Mouse (Mus musculus) gonadal fat pad, adult 2 months (tissue): Measurements from ENCODE around the gene Scmh1. TPM values are rescaled to one million over a fixed set of nuclear protein-coding genes. Genes with fewer than 3 reads are reported as not detected.

ENCODE experiments used
- DNase-seq: peaks from one replicate; pipeline ENCODE4 v3.0.0-alpha.2; 2012; ENCODE audit warnings: low read depth
- polyA plus RNA-seq: library from polyadenylated mRNA; depleted of rRNA; stranded (reverse); fragments of >200 nt; gene quantifications from 2 replicates; pipeline ENCODE4 v1.2.3, GENCODE M21; 2012; rRNA removed

Scmh1 gene
- polyA plus RNA-seq, 1 experiment = 41.2 TPM

DNA sequence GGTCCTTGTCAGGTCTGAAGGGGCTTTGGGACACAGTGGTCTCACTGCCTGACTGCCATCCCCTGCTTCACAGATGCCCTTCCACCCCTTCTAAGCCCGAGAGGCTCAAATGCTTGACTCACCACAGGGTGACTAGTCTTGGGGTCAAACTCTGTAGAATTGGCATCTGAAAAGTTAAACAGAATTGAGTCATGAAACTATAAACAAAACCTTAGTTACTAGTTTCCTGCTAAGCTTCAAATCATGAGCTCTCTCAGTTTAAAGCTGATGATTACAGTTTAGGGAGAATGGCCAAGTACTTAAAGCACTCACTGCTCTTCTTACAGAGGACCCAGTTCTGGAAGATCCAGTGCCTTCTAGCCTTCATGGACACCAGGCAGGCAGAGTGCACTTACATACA is 139.8 kb downstream of the Scmh1 start:
- DNase-seq = no peak

DNA sequence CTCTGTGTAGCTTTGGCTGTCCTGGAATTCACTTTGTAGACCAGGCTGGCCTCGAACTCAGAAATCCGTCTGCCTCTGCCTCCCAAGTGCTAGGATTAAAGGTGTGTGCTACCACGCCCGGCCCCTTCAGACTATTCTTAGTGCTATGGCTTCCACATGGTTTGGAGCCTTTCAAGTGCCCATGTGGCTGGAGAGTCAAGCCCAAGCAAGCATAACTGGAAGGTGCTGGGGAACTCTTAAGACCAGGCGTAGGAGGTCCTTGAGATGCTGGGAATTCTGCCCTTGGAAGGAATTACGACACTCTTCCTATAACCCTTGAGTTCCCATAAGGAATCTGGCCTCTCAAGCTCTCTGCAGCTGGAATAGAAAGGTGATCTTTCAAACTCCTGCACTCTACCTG is 151.5 kb downstream of the Scmh1 start:
- peak; percentile 89 for DNase-seq

DNA sequence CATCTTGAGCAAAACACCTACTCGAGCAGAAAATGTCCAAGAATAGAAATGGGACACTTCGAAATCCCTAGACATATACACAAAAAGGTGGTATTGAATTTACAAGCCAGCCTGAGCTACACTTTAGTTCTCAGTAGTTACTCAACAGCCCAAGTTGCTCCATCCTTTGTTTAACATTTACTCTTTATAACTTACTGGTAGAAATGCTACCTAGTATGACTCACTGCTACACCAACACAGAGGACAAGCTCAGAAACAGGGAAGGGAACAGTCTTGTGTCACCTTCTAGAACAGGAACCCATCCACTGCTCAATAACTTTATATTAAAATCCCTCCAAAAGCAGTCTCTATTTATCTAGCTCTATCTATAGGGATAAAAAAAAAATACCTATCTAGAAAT is 160.6 kb downstream of the Scmh1 start:
- no peak for DNase-seq

DNA sequence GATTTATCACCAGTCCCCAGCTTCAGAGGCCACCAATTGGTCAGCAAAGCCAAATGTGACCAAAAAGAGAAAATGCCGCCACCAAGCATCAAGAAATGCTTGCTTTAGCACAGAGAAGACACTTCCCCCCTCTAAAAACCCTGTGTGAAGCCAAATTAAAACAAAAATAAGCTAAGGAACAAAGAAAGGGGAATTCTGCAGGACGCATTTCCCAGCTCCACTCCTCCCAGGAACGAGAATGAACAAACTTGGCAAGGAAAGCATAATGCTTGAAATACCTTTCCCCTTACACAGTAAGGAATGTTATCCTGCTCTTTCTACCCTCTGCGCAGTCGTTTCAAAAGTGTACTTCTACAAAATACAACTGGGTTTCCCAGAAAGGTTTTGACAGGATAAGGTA is 162.9 kb downstream of the Scmh1 start:
- no peak for DNase-seq

DNA sequence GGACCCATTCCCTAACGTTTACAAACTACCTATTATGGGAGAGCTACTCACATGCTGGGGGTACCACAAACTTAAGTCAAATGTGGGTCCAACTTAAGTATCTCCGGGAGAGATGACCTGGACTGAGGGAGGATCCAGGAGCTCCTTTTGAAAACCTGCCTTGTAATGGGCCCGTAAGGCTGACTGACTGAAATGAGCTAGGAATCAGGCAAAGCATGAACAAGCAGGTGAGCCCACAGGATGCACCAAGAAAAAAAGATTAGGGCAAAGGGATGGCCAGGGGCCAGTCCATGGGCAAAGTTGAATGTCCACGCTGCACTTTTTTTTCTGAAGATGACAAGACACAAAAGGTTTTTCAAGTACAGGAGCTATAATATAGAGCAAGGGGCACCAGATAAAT is 163.9 kb downstream of the Scmh1 start:
- no peak for DNase-seq

DNA sequence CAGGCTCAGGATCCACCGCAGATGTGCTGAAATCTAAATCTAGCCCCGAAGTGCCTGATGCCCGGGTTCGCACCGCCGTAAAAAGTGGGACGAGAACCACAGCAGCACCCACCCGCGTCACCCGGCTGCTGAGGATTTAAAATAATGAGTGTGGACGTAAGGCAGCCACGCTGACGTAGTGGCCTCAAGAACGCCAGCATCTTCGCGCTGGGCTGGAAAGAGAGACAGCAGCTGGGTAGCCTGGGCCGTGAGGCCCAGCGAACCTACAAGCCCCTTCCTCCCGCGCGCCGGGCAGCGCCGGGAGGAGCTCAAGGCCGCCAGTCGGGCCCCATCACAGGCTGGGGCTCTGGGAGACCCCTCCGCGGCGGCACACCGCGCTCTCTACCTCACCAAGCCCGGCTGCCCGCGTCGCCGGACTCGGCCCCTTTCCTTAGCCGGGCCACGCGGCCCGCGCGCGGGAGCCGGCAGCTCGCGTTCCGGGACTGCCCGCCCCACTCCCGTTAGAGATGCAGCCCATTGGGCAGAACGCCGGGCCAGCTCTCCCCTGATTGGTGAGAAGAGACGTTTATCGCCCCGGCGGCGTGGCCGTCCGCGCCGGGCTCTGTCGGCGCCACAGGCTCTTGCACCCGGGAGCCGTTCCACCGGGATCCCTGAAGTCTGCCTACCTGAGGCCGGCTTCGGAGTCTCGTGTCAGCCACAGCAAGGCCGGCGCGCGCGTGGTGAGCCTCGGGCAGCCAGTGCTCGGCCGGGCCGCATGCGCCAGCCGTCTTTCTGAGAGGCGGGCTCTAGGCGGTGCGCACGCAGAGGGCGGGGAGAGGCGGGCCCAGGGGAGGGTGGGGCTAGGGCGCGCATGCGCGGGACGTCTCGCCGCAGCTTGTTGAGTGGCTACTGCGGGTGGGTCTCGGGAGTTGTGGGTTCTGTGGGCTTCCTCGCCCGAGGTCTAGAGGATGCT is 164.7 kb downstream of the Scmh1 start, which contains the start of gene Ctps:
TSS of gene Ctps (minus strand) at position 791 of the 952 bp plus-strand sequence.
- no peak for DNase-seq

DNA sequence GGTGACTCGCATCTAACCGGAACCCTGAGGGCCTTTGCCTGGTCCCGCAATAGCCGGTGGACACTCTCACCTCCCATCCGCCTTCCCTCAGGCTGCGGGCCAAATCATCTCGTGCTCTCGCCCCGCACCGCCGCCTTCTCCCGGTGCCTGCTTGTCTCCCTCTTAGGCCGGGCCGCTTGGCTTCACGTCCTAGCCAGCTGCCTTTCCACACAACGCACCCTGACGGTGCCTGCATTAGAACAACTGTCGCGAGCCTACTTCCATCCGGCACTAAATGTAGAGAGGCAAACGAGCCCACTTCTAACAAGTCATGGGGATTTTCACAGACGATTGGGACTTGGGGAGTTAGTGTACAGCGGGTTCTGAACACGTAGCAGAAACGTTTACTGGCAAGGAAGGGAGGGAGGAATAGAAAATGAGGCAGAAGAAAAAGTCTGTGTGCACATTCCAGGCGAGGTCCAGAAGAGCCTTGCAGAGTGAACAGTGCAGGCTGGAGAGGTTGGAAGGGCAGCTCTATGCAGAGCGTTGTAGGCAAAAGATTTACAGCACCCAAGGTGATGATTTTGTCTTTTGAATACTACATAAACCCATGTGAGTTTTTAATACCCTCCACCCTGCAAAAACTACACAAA is 165.5 kb downstream of the Scmh1 start:
- DNase-seq = no peak

DNA sequence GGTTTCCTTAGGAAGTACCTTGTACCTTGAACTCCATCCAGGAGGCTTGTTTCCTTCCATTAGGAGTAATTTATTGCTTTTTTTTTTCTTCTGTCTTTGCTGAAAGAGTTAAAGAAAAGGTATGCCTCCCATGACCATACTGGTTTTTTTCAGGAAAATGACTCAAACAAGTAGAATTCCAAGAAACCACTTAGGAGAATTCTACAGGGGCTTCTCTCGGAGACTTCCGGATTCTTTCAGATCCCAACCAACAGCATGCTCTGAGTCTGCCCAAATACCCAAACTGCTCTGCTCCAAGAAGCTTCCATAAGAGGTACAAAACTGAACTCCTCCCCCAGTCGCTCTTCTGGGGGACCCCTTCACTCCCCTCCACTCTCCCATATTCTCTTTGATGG is 166.0 kb downstream of the Scmh1 start:
- DNase-seq = no peak

DNA sequence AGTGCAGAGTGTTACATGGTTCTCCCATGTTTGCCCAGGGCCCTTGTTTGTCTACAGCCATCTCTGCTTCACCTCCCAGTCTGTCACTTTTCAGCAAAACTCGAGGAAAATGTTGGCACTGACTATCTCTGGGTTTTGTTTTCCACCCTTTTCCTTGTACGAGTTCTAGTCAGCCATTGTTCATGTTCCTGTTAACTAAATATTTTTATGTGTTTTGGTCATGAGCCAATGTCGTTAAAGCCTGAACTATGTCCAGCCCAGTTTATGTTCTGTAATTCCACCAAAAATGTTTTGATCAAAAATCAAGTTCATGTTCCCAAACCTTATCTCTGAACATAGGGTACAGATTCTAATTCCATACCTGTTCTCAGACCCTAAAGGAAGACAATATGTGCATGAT is 166.6 kb downstream of the Scmh1 start:
- no peak for DNase-seq

Other genes with a start within 250 kb of the Scmh1 start
- gene Edn2, start 244.1 kb upstream of the Scmh1 start, polyA plus RNA-seq = 0.24 TPM in 2 replicates
- gene Foxo6, start 117.9 kb upstream of the Scmh1 start, polyA plus RNA-seq = 0.63 and 1.6 TPM in 2 replicates
- 3.8 and 3.9 TPM in 2 replicates for gene Slfnl1, start 127.0 kb downstream of the Scmh1 start, polyA plus RNA-seq
- 10.8 and 11.2 TPM in 2 replicates for gene Ctps, start 165.0 kb downstream of the Scmh1 start, polyA plus RNA-seq
- 10.4 and 12.4 TPM in 2 replicates for gene Gm8439, start 183.5 kb downstream of the Scmh1 start, polyA plus RNA-seq